Mouse (Mus musculus) stomach, postnatal 0 days (tissue): ENCODE data around the gene Ttll10. TPM values are rescaled to one million over a fixed set of nuclear protein-coding genes. Genes with fewer than 3 reads are reported as not detected.

Experiments used
- ATAC-seq: fragments of 200-750 bp; cut with Nextera tagmentation; 2 replicates; pipeline ENCODE4 v1.8.0; 2017; ENCODE audit not compliant: low FRiP score, low TSS enrichment
- DNase-seq: peaks from one replicate; pipeline ENCODE4 v3.0.0-alpha.2; 2016; ENCODE audit warnings: low spot score
- H3K27ac ChIP-seq: fragments of 300-500 bp; sonication (generic); replicated peaks from 2 replicates; pipeline ENCODE4 v1.5.1; 2014; ENCODE audit warnings: mild to moderate bottlenecking, control low read depth
- H3K27me3 ChIP-seq: fragments of 300-500 bp; sonication (generic); 2 replicates; pipeline ENCODE4 v1.6.1; 2014; ENCODE audit warnings: low read length; ENCODE audit not compliant: control insufficient read depth, insufficient read depth
- H3K36me3 ChIP-seq: fragments of 300-500 bp; sonication (generic); 2 replicates; pipeline ENCODE4 v1.6.1; 2014; ENCODE audit warnings: low read length, mixed read lengths; ENCODE audit not compliant: control insufficient read depth, insufficient read depth
- H3K4me1 ChIP-seq: fragments of 300-500 bp; sonication (generic); replicated peaks from 2 replicates; pipeline ENCODE4 v1.6.1; 2014; ENCODE audit warnings: antibody characterized with exemption; ENCODE audit not compliant: control insufficient read depth, insufficient read depth
- H3K4me2 ChIP-seq: fragments of 300-500 bp; sonication (generic); replicated peaks from 2 replicates; pipeline ENCODE4 v1.6.1; 2014; ENCODE audit warnings: low read depth, mild to moderate bottlenecking, control low read depth, moderate library complexity
- H3K4me3 ChIP-seq: fragments of 300-500 bp; sonication (generic); 2 replicates; pipeline ENCODE4 v1.5.1; 2014; ENCODE audit warnings: low read depth, low read length, control low read depth
- H3K9ac ChIP-seq: fragments of 300-500 bp; sonication (generic); 2 replicates; pipeline ENCODE4 v1.6.1; 2014; ENCODE audit warnings: mild to moderate bottlenecking, low read length, control low read depth, mixed read lengths
- H3K9me3 ChIP-seq: fragments of 300-500 bp; sonication (generic); 2 replicates; pipeline ENCODE4 v1.6.1; 2016; ENCODE audit warnings: low read length; ENCODE audit not compliant: control insufficient read depth
- CTCF ChIP-seq: IDR thresholded peaks from 2 replicates; pipeline ENCODE4 v1.5.1; 2016; ENCODE audit warnings: antibody characterized with exemption, low read depth, mild to moderate bottlenecking, moderate library complexity
- EP300 ChIP-seq: optimal IDR thresholded peaks from 2 replicates; pipeline ENCODE3; 2016; ENCODE audit warnings: antibody characterized with exemption
- WGBS: fragments of 180-500 bp; shearing (Covaris S2); extraction: QIAGEN DNeasy Blood & Tissue Kit; methylation state at CpG from one replicate; pipeline ENCODE4 v1.1.7; 2014; 5-methylcytosine and 5-hydroxymethylcytosine counted together
- polyA plus RNA-seq: library from polyadenylated mRNA; unstranded; fragments of >200 nt; fragmentation: Nextera tagmentation; extraction: Ambion mirVana; gene quantifications from 2 replicates; pipeline ENCODE4 v1.2.1, GENCODE M21; 2015

Gene Ttll10
- polyA plus RNA-seq, 1 experiment from 2014 or later: 2.7 TPM

DNA sequence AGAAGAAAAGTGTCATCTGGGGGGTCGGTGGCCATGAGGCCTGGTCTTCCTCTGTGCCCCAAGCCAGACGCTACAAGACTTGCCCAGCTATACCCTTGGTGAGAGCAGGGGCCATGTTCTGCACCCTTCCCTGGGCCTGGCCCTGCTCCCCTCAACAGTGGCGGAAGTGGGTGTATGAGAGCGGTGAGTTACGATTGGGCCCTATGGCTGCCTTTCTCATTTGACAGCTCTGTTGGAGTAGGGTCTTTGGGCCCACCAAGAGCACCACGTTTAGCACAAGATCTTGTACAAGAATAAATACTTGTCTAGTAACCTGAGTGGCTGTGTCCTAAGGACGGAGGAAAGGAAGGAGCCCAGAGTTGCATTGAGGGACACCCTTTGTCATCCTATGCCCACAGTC, 30.6 kb downstream of the Ttll10 start:
- TF ChIP-seq CTCF (no peak), EP300 (no peak)
- Histone ChIP-seq H3K4me1 (peaks cover 10% of the 10 kb centered on the region), H3K4me3 (no peak overlapping the region), H3K4me2 (no peak overlapping the region), H3K27me3 (no peaks in the 10 kb centered on the region), H3K9ac (no peak overlapping the region), H3K9me3 (no peaks in the 10 kb centered on the region), H3K27ac (no peak overlapping the region), H3K36me3 (no peaks in the 10 kb centered on the region)
- no peak for DNase-seq
- 91% methylated on average over 7 of the region's 7 CpGs for WGBS
- ATAC-seq: no peak

DNA sequence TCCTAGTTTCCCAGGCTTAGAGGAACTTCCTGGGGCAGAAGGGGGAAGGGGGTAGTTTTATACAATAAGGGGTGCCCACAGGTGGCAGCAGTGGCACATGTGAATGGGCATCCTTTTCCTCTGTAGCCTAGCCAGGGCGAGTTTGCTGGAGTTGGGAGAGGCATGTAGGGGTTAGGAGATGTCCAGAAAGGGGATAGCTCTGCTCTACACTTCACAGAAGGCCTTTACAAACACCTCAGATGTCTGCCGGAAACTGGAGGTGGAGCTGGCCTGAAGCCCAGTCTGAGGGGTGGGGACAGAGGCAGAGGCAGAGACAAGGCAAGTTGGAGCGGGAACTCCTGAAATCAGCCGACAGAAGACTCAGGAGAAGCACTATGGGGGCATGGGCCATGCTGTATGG, 33.2 kb downstream of the Ttll10 start, which contains the start of gene Tnfrsf18:
Gene Tnfrsf18, plus strand, starts transcription at position 152 of the 400 bp plus-strand sequence.
- peak within 1 kb of the TSS; percentile 8; the same call in 1 of the 2 replicates for H3K9ac ChIP-seq
- ATAC-seq (peak; percentile 52), DNase-seq (peak; percentile 79)
- peaks cover 5% of the 10 kb centered on the region for H3K4me1 ChIP-seq
- WGBS: 20% methylated on average over 4 of the region's 4 CpGs
- TF ChIP-seq CTCF (peak; percentile 48), EP300 (no peak)
- peak within 1 kb of the TSS; percentile 17; the same call in 1 of the 2 replicates for H3K4me2 ChIP-seq
- no peak within 1 kb of the TSS for H3K4me3 ChIP-seq
- H3K36me3 ChIP-seq: no peaks in the 10 kb centered on the region
- no peaks in the 10 kb centered on the region for H3K27me3 ChIP-seq
- no peaks in the 10 kb centered on the region for H3K9me3 ChIP-seq
- H3K27ac ChIP-seq: peak within 1 kb of the TSS; percentile 65

DNA sequence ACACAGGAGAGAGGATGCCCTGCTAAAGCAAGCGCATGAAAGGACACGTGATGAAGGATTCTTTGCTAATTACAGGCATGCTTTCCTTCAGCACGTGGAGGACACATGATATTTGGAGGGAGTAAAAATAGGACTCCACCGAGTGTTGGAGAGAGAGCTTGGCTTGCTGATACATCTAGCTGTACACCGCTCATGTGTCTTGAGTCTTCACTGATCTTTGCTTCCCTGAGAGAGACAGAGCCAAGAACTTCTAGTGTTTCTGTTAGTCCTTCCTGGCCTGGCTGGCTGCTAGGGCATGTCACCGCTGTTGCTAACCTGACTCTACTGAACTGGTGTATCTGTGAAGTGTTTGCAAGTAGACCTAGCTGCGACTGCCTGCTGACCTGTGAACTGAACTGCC, 35.0 kb downstream of the Ttll10 start:
- no peaks in the 10 kb centered on the region for H3K36me3 ChIP-seq
- ATAC-seq: no peak
- no peak for DNase-seq
- H3K9me3 ChIP-seq: no peaks in the 10 kb centered on the region
- WGBS: 92% methylated on average over 7 of the region's 7 CpGs
- TF ChIP-seq EP300 (no peak), CTCF (no peak)
- H3K4me1 ChIP-seq: no peaks in the 10 kb centered on the region
- H3K4me3 ChIP-seq: no peak overlapping the region
- H3K27me3 ChIP-seq: no peaks in the 10 kb centered on the region
- H3K27ac ChIP-seq: no peak overlapping the region
- no peak overlapping the region for H3K4me2 ChIP-seq
- H3K9ac ChIP-seq: no peak overlapping the region

DNA sequence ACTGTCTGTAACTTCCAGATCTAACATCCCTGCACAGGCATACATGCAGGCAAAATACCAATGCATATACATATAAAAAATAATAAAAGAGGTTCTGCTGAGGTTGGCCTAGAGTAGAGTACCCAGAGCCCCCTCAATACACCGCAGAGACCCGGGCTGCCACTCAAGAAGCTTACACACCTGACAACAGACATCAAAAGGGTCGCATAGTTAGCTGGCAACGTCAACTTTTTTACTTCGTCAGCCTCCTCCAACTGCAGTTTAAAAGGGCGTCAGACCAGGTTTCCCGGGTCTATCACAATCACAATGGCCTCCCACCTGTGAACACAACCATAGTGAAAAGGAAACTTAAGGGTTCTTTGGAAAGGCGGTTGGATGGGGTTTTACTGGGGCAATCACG, 35.7 kb downstream of the Ttll10 start:
- H3K4me2 ChIP-seq: no peak overlapping the region
- 78% methylated on average over 9 of the region's 9 CpGs for WGBS
- no peaks in the 10 kb centered on the region for H3K9me3 ChIP-seq
- DNase-seq: no peak
- no peaks in the 10 kb centered on the region for H3K36me3 ChIP-seq
- no peaks in the 10 kb centered on the region for H3K27me3 ChIP-seq
- no peak for TF ChIP-seq EP300
- TF ChIP-seq CTCF: no peak
- H3K27ac ChIP-seq: no peak overlapping the region
- no peak for ATAC-seq
- H3K9ac ChIP-seq: no peak overlapping the region
- no peak overlapping the region for H3K4me3 ChIP-seq
- no peaks in the 10 kb centered on the region for H3K4me1 ChIP-seq

DNA sequence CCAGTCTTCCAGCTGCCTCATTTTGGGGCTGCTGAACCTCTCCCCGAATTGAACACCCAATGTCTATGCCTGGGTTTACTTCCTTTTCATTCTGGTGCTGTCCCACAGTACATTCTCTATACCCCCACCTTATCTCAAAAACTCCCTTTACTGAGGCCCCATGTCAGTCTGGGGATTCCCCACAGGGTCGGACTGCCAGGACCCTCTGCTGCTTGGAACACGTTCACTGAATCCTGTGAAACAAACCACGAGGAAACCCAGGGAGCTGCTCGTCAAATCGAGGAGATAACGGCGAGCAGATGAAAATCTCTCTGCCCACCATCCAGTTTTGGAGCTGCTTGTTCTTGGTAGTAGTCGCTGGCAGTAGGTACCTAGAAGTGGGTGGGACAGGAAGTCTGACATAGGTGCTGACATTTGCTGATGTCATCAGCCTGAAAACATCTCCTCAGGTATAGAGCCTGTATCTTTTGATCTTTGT, 37.2 kb downstream of the Ttll10 start:
- TF ChIP-seq EP300 (no peak), CTCF (no peak)
- DNase-seq (no peak), ATAC-seq (no peak)
- no peaks in the 10 kb centered on the region for H3K4me1 ChIP-seq
- no peak overlapping the region for H3K9ac ChIP-seq
- 50% methylated on average over 9 of the region's 9 CpGs for WGBS
- H3K4me3 ChIP-seq: no peak overlapping the region
- H3K36me3 ChIP-seq: no peaks in the 10 kb centered on the region
- H3K27ac ChIP-seq: no peak overlapping the region
- H3K27me3 ChIP-seq: no peaks in the 10 kb centered on the region
- no peaks in the 10 kb centered on the region for H3K9me3 ChIP-seq
- H3K4me2 ChIP-seq: no peak overlapping the region

DNA sequence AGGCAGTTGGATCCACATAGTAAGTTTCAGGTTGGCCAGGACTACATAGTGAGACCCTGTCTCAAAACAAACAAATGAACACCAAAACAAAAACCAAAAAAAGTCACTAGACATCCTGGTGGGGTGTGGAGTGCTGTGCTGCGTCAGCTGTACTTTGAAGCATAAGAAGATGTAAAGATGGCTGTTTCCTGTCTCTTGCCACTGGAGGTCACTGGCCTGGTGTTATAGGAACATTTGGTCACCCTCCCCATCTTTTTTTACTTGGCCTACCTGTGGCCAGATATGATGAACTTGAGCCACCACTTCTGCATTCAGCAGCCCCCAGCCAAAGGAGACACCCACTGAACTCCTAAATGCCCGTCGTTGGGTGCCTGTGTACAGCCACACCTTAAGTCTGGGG, 37.8 kb downstream of the Ttll10 start:
- no peak overlapping the region for H3K9ac ChIP-seq
- H3K36me3 ChIP-seq: no peaks in the 10 kb centered on the region
- H3K27me3 ChIP-seq: no peaks in the 10 kb centered on the region
- H3K27ac ChIP-seq: no peak overlapping the region
- DNase-seq: no peak
- no peak overlapping the region for H3K4me2 ChIP-seq
- no peak overlapping the region for H3K4me3 ChIP-seq
- TF ChIP-seq CTCF (no peak), EP300 (no peak)
- H3K9me3 ChIP-seq: no peaks in the 10 kb centered on the region
- no peaks in the 10 kb centered on the region for H3K4me1 ChIP-seq
- no peak for ATAC-seq
- WGBS: 52% methylated on average over 3 of the region's 3 CpGs
